Comparison of ENCODE assay signal across 16 mouse cellular contexts in genomic region chr2:173855296-173855695, GRCm38 (mm10).
DNase-seq lines count a peak whose midpoint lies in the region.
"Had no signal": no experiment of that assay in that cellular context is flagged by ENCODE, and none has a peak within 500 bp of the region (broad histone marks: within the 10 kb centered on the region; RNA-seq: fewer than 3 reads in every experiment).

No protein-coding gene starts in this region.

- intact Hi-C loops in heart, postnatal 25 days (cut with DNase I) = no loop called here

- peak; percentile 63 for DNase-seq in heart, adult 11 months
- DNase-seq in heart, postnatal 25 days (ENCODE audit: low spot score) = no peak
- peak; percentile 36 for DNase-seq in CD4-positive, CD25-positive, alpha-beta regulatory T cell, adult 2 months (ENCODE audit: low read depth, low spot score)
- peak; percentile 33 to 60 for DNase-seq in thymus, adult 18-20 months
- DNase-seq in thymus, postnatal 36 days = peak; percentile 48 to 64
- no peak for DNase-seq in layer of hippocampus, postnatal 25 days (ENCODE audit: extremely low spot score in 1 of 2, low spot score in 1 of 2)
- DNase-seq in kidney, adult 18-20 months = no peak
- DNase-seq: adrenal gland, adult 8-10 months; cerebellum, adult 18-20 months; cerebellum, postnatal 14 days; gastrocnemius, postnatal 25 days; heart, adult 2 months; heart, postnatal 14 days; kidney, adult 8-10 months; left cerebral cortex, postnatal 4 days; lung, embryonic 14.5 days had no signal

Comparison
In these comparisons a context has a peak if more than half of its experiments do, and no peak if none do; other contexts are left out.
1. DNase-seq: peak in heart, adult 11 months (single experiment), CD4-positive, CD25-positive, alpha-beta regulatory T cell, adult 2 months (single experiment), thymus, adult 18-20 months (2 of 2) and thymus, postnatal 36 days (2 of 2); none in heart, postnatal 25 days (single experiment), layer of hippocampus, postnatal 25 days (0 of 2) and kidney, adult 18-20 months (single experiment).